Mouse (Mus musculus) left cerebral cortex, adult 2 months (tissue): ENCODE measurements at regions not wholly inside any gene's neighbourhood (a gene's known extent, or its start where the extent isn't known, plus 50 kb on each side); places are given as distances from the start of the nearest gene placed in this dataset.
"Not testable (repeated sequence)": the region's sequence is repeated elsewhere in the genome, so short reads cannot be mapped to it uniquely, and the experiment has no call there.

ENCODE experiments used
- DNase-seq, 2 experiments: peaks; one replicate each; pipeline ENCODE4 v3.0.0; 2021 to 2022; ENCODE audit warnings: low spot score in 2 of 2, mixed read lengths in 1 of 2; ENCODE audit errors: extremely low spot score in 1 of 2
- H3K27ac ChIP-seq: fragments of 200-600 bp; 2 replicates; pipeline ENCODE4 v1.8.1; 2022
- H3K4me3 ChIP-seq: fragments of 200-600 bp; 2 replicates; pipeline ENCODE4 v1.8.1; 2022
- intact Hi-C: fragments of 180-260 bp; cut with DNase I; formaldehyde crosslinking; loops from one replicate; pipeline ENCODE4 v1.15.1; 2025

GRCm38 (mm10) chr17:17293932-17294534 is 80.1 kb upstream of the Riok2 start:
- peak; percentile 81 to 88 for DNase-seq
- peak overlapping the region; percentile 43 for H3K4me3 ChIP-seq
- intact Hi-C loops: loop anchor here (5.0 kb wide), 1 partner anchor 78 kb away; the partner anchor contains the start of gene Riok2
- peak overlapping the region; percentile 79 for H3K27ac ChIP-seq

GRCm38 (mm10) chr17:17295037-17295436 is 79.1 kb upstream of the Riok2 start:
- not testable (repeated sequence) for DNase-seq, H3K27ac ChIP-seq
- H3K4me3 ChIP-seq: peak overlapping the region; percentile 43
- intact Hi-C loops: loop anchor here (5.0 kb wide), 1 partner anchor 63 kb away; no protein-coding TSS in a partner anchor

- H3K27ac ChIP-seq, H3K4me3 ChIP-seq, DNase-seq, intact Hi-C loops: not testable (repeated sequence)
These were observed 70.6 kb upstream of the Riok2 start for GRCm38 (mm10) chr17:17303496-17303895.
